Mouse (Mus musculus): ENCODE data around the gene Pno1. TPM values are rescaled to one million over a fixed set of nuclear protein-coding genes. Genes with fewer than 3 reads are reported as not detected.

Pno1 gene
- 62.0 TPM for polyA plus RNA-seq (2014; fragmentation: Illumina TruSeq; extraction: RNeasy Lipid Tissue Mini Kit (QIAGEN cat#74804); ENCODE audit: low read depth, low replicate concordance)

GRCm38 (mm10) chr11:17211258-17212140, at the start of gene Pno1:
Pno1 (minus strand) TSS chr11:17211568.

GRCm38 (mm10) chr11:17257443-17257842, 46.1 kb upstream of the Pno1 start, which contains the start of gene C1d:
C1d (plus strand) TSS chr11:17257579.

GRCm38 (mm10) chr11:17181807-17182206, 29.6 kb downstream of the Pno1 start, which contains the start of gene Wdr92:
Wdr92 (plus strand) TSS chr11:17182107.

GRCm38 (mm10) chr11:17158858-17159737, 52.3 kb downstream of the Pno1 start, which contains the start of gene Ppp3r1:
Ppp3r1 (plus strand) TSS chr11:17159263.

Other genes with a start within 250 kb of the Pno1 start
- 8.3 TPM for gene Cnrip1, start 160.0 kb downstream of the Pno1 start, polyA plus RNA-seq (2014; fragmentation: Illumina TruSeq; extraction: RNeasy Lipid Tissue Mini Kit (QIAGEN cat#74804); ENCODE audit: low read depth, low replicate concordance)
- gene Plek, start 159.2 kb downstream of the Pno1 start, polyA plus RNA-seq (2014; fragmentation: Illumina TruSeq; extraction: RNeasy Lipid Tissue Mini Kit (QIAGEN cat#74804); ENCODE audit: low read depth, low replicate concordance) = 36.1 TPM
- 313 TPM for gene Ppp3r1, start 52.3 kb downstream of the Pno1 start, polyA plus RNA-seq (2014; fragmentation: Illumina TruSeq; extraction: RNeasy Lipid Tissue Mini Kit (QIAGEN cat#74804); ENCODE audit: low read depth, low replicate concordance)
- gene Wdr92, start 29.5 kb downstream of the Pno1 start, polyA plus RNA-seq (2014; fragmentation: Illumina TruSeq; extraction: RNeasy Lipid Tissue Mini Kit (QIAGEN cat#74804); ENCODE audit: low read depth, low replicate concordance) = 16.9 TPM
- gene C1d, start 46.0 kb upstream of the Pno1 start, polyA plus RNA-seq (2014; fragmentation: Illumina TruSeq; extraction: RNeasy Lipid Tissue Mini Kit (QIAGEN cat#74804); ENCODE audit: low read depth, low replicate concordance) = 136 TPM

All from sigmoid colon, adult 10 weeks (tissue).